Mouse (Mus musculus) stomach, embryonic 14.5 days (tissue): ENCODE measurements around the gene Nbeal2. TPM values are rescaled to one million over a fixed set of nuclear protein-coding genes. Genes with fewer than 3 reads are reported as not detected.
A peak's percentile ranks its signal among the peaks of the same experiment; 100 is the strongest.

ENCODE experiments used
- ATAC-seq: fragments of 200-750 bp; cut with Nextera tagmentation; 2 replicates; pipeline ENCODE4 v1.8.0; 2017; ENCODE audit warnings: low read depth, moderate TSS enrichment; ENCODE audit not compliant: insufficient number of reproducible peaks, insufficient read depth, low FRiP score
- H3K27ac ChIP-seq: fragments of 300-500 bp; sonication (generic); 2 replicates; pipeline ENCODE4 v1.5.1; 2014; ENCODE audit warnings: mild to moderate bottlenecking, low read length, moderate library complexity, mixed read lengths
- H3K27me3 ChIP-seq: fragments of 300-500 bp; sonication (generic); 2 replicates; pipeline ENCODE4 v1.6.1; 2014; ENCODE audit warnings: low read length, control low read depth, mixed read lengths; ENCODE audit not compliant: control insufficient read depth, insufficient read depth
- H3K36me3 ChIP-seq: fragments of 300-500 bp; sonication (generic); 2 replicates; pipeline ENCODE4 v1.6.1; 2014; ENCODE audit warnings: mild to moderate bottlenecking, control low read depth, low read length, moderate library complexity, mixed read lengths; ENCODE audit not compliant: control insufficient read depth, insufficient read depth
- H3K4me1 ChIP-seq: fragments of 300-500 bp; sonication (generic); 2 replicates; pipeline ENCODE4 v1.6.1; 2014; ENCODE audit warnings: low read length, control low read depth, mixed read lengths; ENCODE audit not compliant: control insufficient read depth, insufficient read depth
- H3K4me2 ChIP-seq: fragments of 300-500 bp; sonication (generic); replicated peaks from 2 replicates; pipeline ENCODE4 v1.6.1; 2014; ENCODE audit warnings: low read depth, low read length, control low read depth
- H3K4me3 ChIP-seq: fragments of 300-500 bp; sonication (generic); 2 replicates; pipeline ENCODE4 v1.5.1; 2014; ENCODE audit warnings: low read depth, low read length, control low read depth
- H3K9ac ChIP-seq: fragments of 300-500 bp; sonication (generic); replicated peaks from 2 replicates; pipeline ENCODE4 v1.6.1; 2014; ENCODE audit warnings: low read depth, mild to moderate bottlenecking, control low read depth, low read length, moderate library complexity, mixed read lengths
- H3K9me3 ChIP-seq: fragments of 300-500 bp; sonication (generic); 2 replicates; pipeline ENCODE4 v1.6.1; 2016; ENCODE audit warnings: low read depth, low read length, control low read depth; ENCODE audit not compliant: control insufficient read depth
- WGBS: fragments of 180-500 bp; shearing (Covaris S2); extraction: QIAGEN DNeasy Blood & Tissue Kit; methylation state at CpG from one replicate; pipeline ENCODE4 v1.1.7; 2014; 5-methylcytosine and 5-hydroxymethylcytosine counted together
- polyA plus RNA-seq: library from polyadenylated mRNA; unstranded; fragments of >200 nt; fragmentation: Nextera tagmentation; extraction: Ambion mirVana; gene quantifications from 2 replicates; pipeline ENCODE4 v1.2.1, GENCODE M21; 2014

Gene Nbeal2
- polyA plus RNA-seq, 1 experiment from 2014 or later, result 4.3 TPM

GRCm38 (mm10) chr9:110668601-110669293, 14.8 kb upstream of the Nbeal2 start:
- Histone ChIP-seq H3K4me1 (peaks cover 12% of the 10 kb centered on the region; the same call in 1 of the 2 replicates), H3K4me2 (no peak overlapping the region), H3K36me3 (no peaks in the 10 kb centered on the region), H3K9me3 (no peaks in the 10 kb centered on the region), H3K9ac (no peak overlapping the region), H3K4me3 (no peak overlapping the region), H3K27me3 (no peaks in the 10 kb centered on the region), H3K27ac (peak overlapping the region; percentile 21; the same call in 1 of the 2 replicates)
- WGBS, result 78% methylated on average over 6 of the region's 6 CpGs
- ATAC-seq, result peak; percentile 59; the same call in 1 of the 2 replicates

- Histone ChIP-seq H3K4me2 (no peak overlapping the region), H3K4me1 (0 out of 2 replicates have a peak, but pooled peaks cover 5% of the 10 kb centered on the region), H3K27me3 (no peaks in the 10 kb centered on the region), H3K9ac (no peak overlapping the region), H3K4me3 (no peak overlapping the region), H3K27ac (no peak overlapping the region), H3K36me3 (no peaks in the 10 kb centered on the region), H3K9me3 (no peaks in the 10 kb centered on the region)
- whole genome bisulfite sequencing, result 72% methylated on average over 4 of the region's 4 CpGs
- ATAC-seq, result no peak
These were observed 13.4 kb upstream of the Nbeal2 start for GRCm38 (mm10) chr9:110667219-110667836.

- no peak for ATAC-seq
- Histone ChIP-seq H3K4me1 (0 out of 2 replicates have a peak, but pooled peaks cover 5% of the 10 kb centered on the region), H3K4me3 (no peak overlapping the region), H3K27me3 (no peaks in the 10 kb centered on the region), H3K9ac (no peak overlapping the region), H3K4me2 (no peak overlapping the region), H3K36me3 (no peaks in the 10 kb centered on the region), H3K27ac (no peak overlapping the region), H3K9me3 (no peaks in the 10 kb centered on the region)
- WGBS, result 47% methylated on average over 8 of the region's 8 CpGs
These were observed 12.4 kb upstream of the Nbeal2 start for GRCm38 (mm10) chr9:110666374-110666773.

DNA sequence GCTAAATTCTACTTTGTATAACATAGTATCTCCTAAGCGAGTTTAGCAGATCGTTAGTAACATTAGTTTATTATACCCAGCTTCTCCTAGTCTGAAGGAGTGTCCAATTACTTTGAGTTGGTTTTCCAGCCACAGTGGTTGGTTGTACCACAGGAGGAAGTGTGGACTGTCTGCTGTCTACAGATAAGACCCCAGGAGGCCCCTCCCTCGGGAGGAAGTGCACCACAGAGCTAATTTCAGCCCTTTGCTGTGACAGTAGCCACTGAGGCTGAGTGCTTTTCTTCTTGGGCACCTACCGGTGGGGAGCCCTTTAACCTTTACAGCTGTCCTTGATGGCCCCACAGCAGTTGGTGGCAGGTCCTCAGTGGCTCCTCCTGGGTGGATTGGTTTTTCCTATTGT, 12.0 kb upstream of the Nbeal2 start:
- no peak overlapping the region for H3K27ac ChIP-seq
- H3K36me3 ChIP-seq, result no peaks in the 10 kb centered on the region
- H3K4me1 ChIP-seq, result 0 out of 2 replicates have a peak, but pooled peaks cover 5% of the 10 kb centered on the region
- no peak overlapping the region for H3K9ac ChIP-seq
- WGBS, result 23% methylated on average over 4 of the region's 4 CpGs
- H3K4me2 ChIP-seq, result no peak overlapping the region
- peak; percentile 35; the same call in 1 of the 2 replicates for ATAC-seq
- no peaks in the 10 kb centered on the region for H3K9me3 ChIP-seq
- H3K27me3 ChIP-seq, result no peaks in the 10 kb centered on the region
- H3K4me3 ChIP-seq, result no peak overlapping the region

DNA sequence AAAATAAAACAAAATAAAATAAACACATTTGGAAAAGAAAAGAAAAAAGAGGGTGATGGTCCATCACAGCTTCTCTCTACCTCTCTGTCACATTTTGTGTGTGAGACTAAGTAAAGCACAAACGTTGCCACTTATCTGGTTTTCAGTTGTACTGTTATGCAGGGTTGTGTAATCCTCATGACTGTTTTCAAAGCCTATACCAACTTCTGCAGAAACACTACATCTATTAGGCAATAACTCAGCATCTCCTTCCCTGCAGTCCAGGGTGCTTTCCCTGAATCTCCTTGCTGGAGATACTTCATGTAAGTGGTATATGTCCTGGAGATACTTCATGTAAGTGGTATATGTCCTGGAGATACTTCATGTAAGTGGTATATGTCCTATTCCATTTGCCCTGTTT, 8.9 kb upstream of the Nbeal2 start:
- no peak for ATAC-seq
- Histone ChIP-seq H3K27me3 (no peaks in the 10 kb centered on the region), H3K36me3 (no peaks in the 10 kb centered on the region), H3K4me2 (no peak overlapping the region), H3K9me3 (no peaks in the 10 kb centered on the region), H3K4me1 (0 out of 2 replicates have a peak, but pooled peaks cover 5% of the 10 kb centered on the region), H3K27ac (no peak overlapping the region), H3K4me3 (no peak overlapping the region), H3K9ac (no peak overlapping the region)
- WGBS, result 88% methylated on average over 1 of the region's 1 CpGs

GRCm38 (mm10) chr9:110660856-110661612, 7.1 kb upstream of the Nbeal2 start:
- Histone ChIP-seq H3K9me3 (no peaks in the 10 kb centered on the region), H3K27me3 (no peaks in the 10 kb centered on the region), H3K4me1 (0 out of 2 replicates have a peak, but pooled peaks cover 5% of the 10 kb centered on the region), H3K4me2 (no peak overlapping the region), H3K4me3 (no peak overlapping the region), H3K9ac (no peak overlapping the region), H3K27ac (no peak overlapping the region), H3K36me3 (no peaks in the 10 kb centered on the region)
- 63% methylated on average over 7 of the region's 7 CpGs for WGBS
- ATAC-seq, result no peak

DNA sequence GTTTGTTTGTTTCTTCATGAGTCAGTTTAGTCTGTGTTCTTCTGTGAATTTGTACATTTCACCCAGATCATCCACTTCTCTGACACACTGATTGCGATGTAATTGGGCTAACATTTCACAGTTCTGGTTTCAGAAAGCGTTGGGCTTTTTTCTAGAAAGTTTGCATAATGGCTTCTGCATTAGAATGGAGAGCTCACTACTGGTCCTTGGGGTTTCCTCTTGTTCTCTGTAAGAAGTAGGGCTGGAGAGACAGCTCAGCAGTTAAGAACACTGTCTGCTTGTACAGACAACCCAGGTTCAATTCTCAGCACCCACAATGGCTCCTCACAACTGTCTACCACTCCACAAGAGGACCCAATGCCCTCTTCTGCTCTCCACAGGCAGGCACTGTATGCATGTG, 6.2 kb upstream of the Nbeal2 start:
- Histone ChIP-seq H3K9me3 (no peaks in the 10 kb centered on the region), H3K27ac (no peak overlapping the region), H3K27me3 (no peaks in the 10 kb centered on the region), H3K9ac (no peak overlapping the region), H3K4me1 (peaks cover 5% of the 10 kb centered on the region; the same call in 1 of the 2 replicates), H3K36me3 (no peaks in the 10 kb centered on the region), H3K4me3 (no peak overlapping the region), H3K4me2 (no peak overlapping the region)
- WGBS, result 89% methylated on average over 2 of the region's 2 CpGs
- no peak for ATAC-seq

DNA sequence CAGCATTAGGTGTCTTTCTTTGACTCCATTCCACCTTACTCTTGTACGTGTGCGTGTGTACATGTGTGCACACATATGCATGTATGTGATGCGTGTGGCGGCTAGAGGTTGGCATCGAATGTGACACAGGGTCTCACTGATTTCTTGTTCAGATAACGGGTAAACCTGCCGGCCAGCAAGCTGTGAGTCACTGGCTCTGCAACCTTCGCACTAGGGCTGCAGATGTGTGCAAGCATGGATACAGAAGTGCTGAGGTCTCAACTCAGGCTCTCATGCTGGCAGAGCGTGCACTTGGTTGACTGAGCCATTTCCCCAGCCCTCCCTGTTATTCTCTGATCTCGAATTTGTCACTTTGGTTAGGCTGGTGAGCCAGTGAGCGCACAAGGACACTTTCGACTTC, 5.6 kb upstream of the Nbeal2 start:
- WGBS, result 87% methylated on average over 12 of the region's 12 CpGs
- peaks cover 5% of the 10 kb centered on the region; the same call in 1 of the 2 replicates for H3K4me1 ChIP-seq
- no peak overlapping the region for H3K4me2 ChIP-seq
- no peak overlapping the region for H3K9ac ChIP-seq
- no peaks in the 10 kb centered on the region for H3K9me3 ChIP-seq
- no peak overlapping the region for H3K27ac ChIP-seq
- H3K36me3 ChIP-seq, result no peaks in the 10 kb centered on the region
- no peak for ATAC-seq
- no peaks in the 10 kb centered on the region for H3K27me3 ChIP-seq
- no peak overlapping the region for H3K4me3 ChIP-seq
